Mouse (Mus musculus) right cerebral cortex, postnatal 4 days (tissue): Measurements from ENCODE around the gene Ppp4r1.

ENCODE experiments used
- DNase-seq: peaks from one replicate; pipeline ENCODE4 v3.0.0-alpha.2; 2022

Ppp4r1 gene

GRCm38 (mm10) chr17:65773617-65774016 lies 8.8 kb upstream of the Ppp4r1 start:
- no peak for DNase-seq

DNA sequence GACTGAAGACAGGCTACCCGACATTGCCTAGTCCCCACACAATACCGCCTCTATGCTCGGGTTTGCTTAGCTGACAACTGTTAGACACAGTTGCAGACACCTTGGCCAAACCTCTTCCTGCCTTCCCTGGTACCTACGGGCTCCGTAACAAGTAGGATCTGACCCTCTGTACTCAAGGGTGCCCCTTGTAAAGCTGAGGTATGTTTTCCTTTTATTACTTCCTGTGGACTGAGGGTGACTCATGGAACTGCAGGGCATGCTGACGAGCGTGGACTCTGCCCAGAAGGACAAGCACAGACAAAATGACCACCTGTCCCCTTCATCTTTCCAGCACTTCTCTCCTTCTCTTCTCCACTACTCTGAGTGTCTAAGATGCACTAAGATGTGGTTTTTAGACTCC lies 7.9 kb upstream of the Ppp4r1 start:
- no peak for DNase-seq

GRCm38 (mm10) chr17:65776228-65776627 lies 6.1 kb upstream of the Ppp4r1 start:
- DNase-seq = no peak

DNA sequence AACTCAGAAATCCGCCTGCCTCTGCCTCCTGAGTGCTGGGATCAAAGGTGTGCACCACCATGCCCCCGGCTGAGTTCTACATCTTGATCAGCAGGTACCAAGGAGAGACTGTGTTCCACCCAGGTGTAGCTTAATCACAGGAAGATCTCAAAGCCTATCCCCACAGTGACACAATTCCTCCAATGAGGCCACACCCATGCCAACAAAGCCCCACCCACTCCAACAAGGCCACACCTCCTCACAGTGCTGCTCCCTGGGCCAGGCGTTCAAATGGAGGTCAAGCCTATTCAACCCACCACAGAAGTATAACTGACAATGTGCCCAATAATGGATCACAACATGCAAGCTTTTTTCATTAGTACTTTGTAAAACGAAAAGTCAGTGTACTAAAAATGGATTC lies 4.9 kb upstream of the Ppp4r1 start:
- DNase-seq = no peak

DNA sequence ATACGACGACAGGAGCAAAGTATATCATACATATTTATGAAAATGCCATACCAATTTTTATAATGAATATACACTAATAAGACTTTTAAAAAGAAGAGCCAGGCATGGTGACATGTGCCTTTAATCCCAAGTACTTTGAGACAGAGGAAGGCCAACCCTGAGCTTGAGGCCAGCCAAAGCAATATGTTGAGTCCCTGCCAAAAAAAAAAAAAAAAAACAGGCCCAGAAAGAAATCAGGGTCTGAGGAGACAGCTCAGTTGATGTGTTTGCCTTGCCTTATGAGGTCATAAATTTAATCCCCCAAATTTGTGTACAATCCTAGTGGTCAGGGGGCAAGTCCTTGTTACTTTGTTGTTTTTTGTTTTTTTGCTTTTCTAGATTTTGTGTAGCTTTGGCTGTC lies 1.4 kb upstream of the Ppp4r1 start:
- DNase-seq = no peak

GRCm38 (mm10) chr17:65783182-65784161 lies 1.1 kb downstream of the Ppp4r1 start:
- DNase-seq = peak; percentile 84

DNA sequence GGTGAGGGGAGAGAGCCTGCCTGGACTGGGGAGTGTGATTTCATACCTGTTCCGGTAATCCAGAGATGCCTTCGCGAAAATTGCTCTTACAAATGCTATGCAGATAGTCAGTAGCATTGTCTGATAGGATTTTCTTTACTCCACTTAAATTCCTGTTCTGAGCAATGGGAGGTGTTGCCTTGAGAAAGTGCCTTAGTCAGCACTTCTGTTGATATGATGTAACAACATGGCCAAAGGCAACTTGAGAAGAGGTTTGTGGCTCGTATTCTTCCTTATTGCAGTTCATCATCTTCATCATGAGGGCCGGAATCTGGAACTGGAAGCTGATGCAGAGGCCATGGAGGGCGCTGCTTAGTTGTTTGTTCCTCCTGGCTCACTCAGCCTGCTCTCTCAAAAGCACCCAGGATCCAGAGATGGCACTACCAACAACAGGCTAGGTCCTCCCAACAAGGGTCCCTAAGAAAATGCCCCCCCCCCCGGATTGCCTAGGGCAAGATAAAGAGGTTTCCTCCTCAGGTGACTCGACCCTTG lies 2.3 kb downstream of the Ppp4r1 start:
- no peak for DNase-seq

DNA sequence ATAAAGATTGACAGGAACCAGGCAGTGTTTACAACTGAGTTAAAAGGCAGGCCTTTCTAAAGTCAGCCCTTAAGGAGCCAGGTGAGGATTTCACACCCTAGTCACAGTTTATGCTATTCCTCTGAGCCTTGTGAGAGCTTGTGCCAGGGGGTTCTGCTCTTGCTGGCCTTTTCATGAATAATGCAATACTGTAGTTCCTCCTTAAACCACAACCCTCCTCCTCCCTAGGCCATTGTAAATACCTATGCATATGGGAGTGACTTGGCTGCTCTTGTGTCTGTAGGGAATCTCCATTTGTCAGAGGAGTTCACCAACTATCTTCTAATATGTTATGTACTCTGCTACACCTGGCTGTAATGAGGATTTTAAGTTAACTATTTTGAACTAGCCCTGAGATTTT lies 3.3 kb downstream of the Ppp4r1 start:
- DNase-seq = no peak

DNA sequence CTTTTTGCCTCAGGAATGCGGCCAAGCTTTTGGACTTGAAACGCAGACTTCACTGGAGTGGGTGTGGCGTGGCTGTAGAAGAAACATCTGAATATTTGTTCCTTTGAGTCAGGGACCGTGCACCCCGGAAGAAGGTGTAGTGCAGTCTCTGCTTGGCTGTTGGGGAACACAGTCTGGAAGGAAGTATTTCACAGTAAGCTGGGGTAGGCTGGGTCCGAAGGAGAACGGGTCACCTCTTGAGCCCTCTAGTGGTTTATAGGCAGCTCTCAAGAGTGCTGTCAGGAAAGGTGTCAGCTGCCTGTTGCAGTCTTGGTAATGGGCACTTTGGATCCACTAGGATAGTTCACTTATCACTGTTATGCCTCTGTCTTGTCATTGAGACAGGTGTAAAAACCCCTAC lies 3.9 kb downstream of the Ppp4r1 start:
- no peak for DNase-seq

GRCm38 (mm10) chr17:65787261-65787660 lies 4.9 kb downstream of the Ppp4r1 start:
- DNase-seq = no peak

DNA sequence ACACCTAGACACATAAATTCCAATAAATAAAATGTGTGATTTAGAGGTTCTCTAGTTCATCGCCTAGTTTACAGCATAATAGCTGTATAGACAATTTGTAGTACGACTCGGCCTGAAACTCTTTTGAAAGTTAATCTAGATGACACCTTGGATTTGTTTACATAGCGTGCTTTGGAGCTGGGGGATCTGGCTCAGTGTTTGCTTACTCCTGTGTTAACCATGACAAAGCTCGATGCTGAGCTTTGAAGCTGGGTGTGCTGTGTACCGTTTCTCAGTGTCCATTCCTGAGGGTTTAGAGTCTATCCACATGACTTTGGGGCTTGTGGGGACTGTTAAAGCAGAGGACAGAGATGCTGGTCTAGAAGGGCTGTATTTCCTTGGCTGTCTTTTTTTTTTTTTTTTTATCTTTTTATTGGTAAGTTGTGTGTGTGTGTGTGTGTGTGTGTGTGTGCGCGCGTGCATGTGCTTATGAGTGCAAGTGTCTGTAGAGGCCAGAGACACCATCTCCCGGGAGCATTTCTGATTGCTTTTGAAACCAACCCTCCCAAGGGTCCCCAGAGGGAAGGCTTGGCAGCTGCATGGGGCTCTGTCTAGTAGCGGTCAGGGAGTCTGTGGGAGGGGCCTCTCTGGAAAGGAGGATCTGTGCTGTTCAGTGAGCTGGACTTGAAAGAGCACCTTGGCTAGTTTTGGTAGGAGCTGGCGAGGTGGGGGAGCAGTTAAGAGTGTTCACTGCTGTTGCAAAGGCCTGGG lies 6.3 kb downstream of the Ppp4r1 start:
- no peak for DNase-seq

GRCm38 (mm10) chr17:65789576-65789975 lies 7.2 kb downstream of the Ppp4r1 start:
- no peak for DNase-seq

DNA sequence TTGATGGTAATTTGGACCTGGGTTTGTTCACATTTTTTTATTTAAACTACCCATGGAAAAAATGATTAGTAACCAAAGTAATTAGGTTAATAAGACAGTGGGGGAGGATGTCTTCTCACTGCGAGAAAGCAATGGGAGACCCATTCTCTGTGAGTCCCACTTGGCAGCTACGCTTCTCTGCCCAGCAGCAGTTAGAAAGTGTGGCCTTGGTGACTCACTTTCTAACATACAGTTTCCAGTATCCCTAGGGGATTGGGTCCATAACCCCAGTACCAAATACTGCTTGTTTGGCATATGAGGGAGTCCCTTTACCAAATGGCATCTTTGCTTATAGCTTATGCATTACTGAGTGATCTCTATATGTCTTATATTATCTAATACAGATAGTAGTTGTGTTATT lies 8.8 kb downstream of the Ppp4r1 start:
- DNase-seq = no peak

- no peak for DNase-seq
These were observed 11.0 kb downstream of the Ppp4r1 start for GRCm38 (mm10) chr17:65793307-65793930.

DNA sequence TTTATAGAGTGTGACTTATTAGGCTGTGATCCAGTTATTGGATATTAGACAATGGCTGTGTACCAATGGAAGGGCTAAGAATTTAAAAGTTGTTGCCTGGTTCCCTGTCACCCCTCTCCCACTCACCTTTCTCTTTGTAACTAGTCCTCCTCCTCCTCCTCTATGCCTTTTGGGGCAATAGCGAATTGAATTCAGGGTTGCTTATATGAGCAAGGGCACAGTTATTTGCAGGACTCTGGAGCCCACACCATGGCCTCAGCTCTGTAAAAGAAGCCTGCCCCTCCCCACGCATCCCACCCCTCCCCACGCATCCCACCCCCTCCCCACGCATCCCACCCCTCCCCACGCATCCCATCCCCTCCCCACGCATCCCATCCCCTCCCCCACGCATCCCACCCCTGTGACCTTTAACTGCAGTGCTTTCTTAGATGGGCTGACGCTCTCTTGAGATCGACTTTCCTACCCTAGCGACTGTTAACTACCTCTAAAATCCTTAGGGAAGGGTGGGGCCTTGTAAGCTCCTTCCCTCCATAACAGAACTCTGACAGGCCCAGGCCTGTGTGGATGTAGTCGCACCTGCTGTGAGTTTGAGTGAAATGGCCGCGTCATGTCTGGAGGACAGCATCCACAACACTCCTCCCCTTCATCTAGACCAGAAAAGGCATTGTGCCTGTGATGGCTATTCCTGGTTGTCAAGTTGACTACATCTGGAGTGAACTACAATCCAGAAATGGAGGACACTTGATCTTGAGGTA lies 11.9 kb downstream of the Ppp4r1 start:
- no peak for DNase-seq

GRCm38 (mm10) chr17:65796056-65796455 lies 13.7 kb downstream of the Ppp4r1 start:
- no peak for DNase-seq

- no peak for DNase-seq
These were observed 16.1 kb downstream of the Ppp4r1 start for GRCm38 (mm10) chr17:65798446-65798845.

GRCm38 (mm10) chr17:65799353-65799752 lies 17.0 kb downstream of the Ppp4r1 start:
- DNase-seq = no peak

- no peak for DNase-seq
These were observed 18.1 kb downstream of the Ppp4r1 start for GRCm38 (mm10) chr17:65800451-65800850.

DNA sequence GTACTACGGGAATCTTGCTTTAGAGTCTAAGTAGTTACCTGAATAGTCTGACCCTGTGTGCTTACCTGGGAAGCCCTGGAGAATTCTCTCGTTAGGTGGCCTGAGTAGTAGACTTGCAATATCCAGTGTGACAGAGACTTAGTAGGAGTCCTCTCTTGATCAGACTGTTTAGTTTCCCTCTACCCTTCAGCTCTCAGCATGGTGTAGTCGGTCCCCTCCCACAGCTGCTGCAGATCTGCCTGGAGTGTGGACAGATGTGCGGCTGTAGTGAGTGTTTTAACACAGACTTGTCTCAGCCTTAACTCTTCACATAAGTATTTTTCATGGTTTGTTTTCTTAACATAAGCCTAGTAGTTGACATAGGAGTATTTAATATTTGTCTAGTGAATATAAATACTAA lies 19.7 kb downstream of the Ppp4r1 start:
- DNase-seq = no peak

- no peak for DNase-seq
These were observed 23.6 kb downstream of the Ppp4r1 start for GRCm38 (mm10) chr17:65805966-65806365.

DNA sequence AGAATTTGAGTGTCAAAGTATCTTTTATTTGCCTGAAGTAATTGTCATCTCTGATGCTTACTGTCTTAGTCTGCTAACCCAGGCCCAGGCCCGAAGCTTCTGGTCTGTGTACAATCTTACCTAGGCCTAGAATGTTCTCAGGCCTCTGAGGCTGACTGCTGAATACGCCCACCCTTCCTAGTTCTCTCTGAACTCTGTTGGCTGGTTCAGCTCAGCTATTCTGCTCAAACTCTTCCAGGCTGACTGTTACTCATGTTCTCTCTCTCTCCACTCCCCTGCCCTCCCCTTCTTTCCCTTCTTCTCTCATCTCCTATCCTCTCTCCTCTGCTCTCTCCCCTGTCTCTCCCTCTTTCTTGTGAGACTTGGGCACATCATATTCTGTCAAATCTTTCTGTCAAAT lies 24.0 kb downstream of the Ppp4r1 start:
- DNase-seq = no peak

DNA sequence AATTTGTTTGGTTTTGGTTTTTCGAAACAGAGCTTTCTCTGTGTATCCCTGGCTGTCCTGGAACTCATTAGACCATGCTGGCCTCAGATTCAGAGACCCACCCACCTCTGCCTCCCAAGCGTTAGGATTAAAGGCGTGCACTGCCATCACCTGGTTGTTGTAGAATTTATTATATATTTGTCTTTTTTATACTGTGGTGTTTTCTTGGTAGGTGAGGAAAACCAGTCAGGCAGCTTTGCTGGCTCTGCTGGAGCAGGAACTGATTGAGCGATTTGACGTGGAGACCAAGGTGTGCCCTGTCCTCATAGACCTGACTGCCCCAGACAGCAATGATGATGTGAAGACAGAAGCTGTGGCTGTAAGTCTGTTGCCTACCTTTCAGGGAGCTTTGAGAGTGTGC lies 28.7 kb downstream of the Ppp4r1 start:
- DNase-seq = no peak
